Mouse (Mus musculus) gastrocnemius, postnatal 25 days (tissue): Measurements from ENCODE around the gene Egfr. TPM values are rescaled to one million over a fixed set of nuclear protein-coding genes. Genes with fewer than 3 reads are reported as not detected.

ENCODE experiments used
- DNase-seq: peaks from one replicate; pipeline ENCODE4 v3.0.0; 2022
- total RNA-seq, 2 experiments: library from RNA; stranded (reverse); gene quantifications; 1 replicate in 1 of 2; 2 replicates in 1 of 2; pipeline ENCODE4 v1.2.3; 2021

The Egfr gene
- total RNA-seq, 2 experiments from 2014 or later: 13.9 to 14.3 TPM

- no peak for DNase-seq
Measured at GRCm38 (mm10) chr11:16951761-16952010, 199.7 kb downstream of the Egfr start.

- no peak for DNase-seq
Measured at GRCm38 (mm10) chr11:16956115-16956862, 204.3 kb downstream of the Egfr start.

GRCm38 (mm10) chr11:16957030-16957429, 205.0 kb downstream of the Egfr start:
- no peak for DNase-seq

GRCm38 (mm10) chr11:16958520-16958919, 206.5 kb downstream of the Egfr start:
- DNase-seq: no peak

Other genes starting within 250 kb of the Egfr start
- gene Sec61g, start 243.7 kb upstream of the Egfr start, total RNA-seq: 1 to 10 TPM; 2.2 to 3.6 TPM
- under 1 TPM in 1 of 2 experiments, not detected in 1; 0.13 TPM for gene Fbxo48, start 199.2 kb downstream of the Egfr start, total RNA-seq